Mouse (Mus musculus) lung, adult 2 months (tissue): Measurements from ENCODE around the gene Pex3.

Experiments
- CTCF ChIP-seq: fragments of 200-500 bp; IDR thresholded peaks from 2 replicates; pipeline ENCODE4 v1.5.1; 2011; ENCODE audit warnings: mild to moderate bottlenecking, low read length, control low read depth; ENCODE audit not compliant: insufficient read depth
- POLR2A ChIP-seq: fragments of 200-500 bp; IDR thresholded peaks from 2 replicates; pipeline ENCODE4 v1.6.1; 2011; ENCODE audit warnings: low read depth, mild to moderate bottlenecking, control low read depth, low read length, borderline replicate concordance; ENCODE audit errors: extremely low read depth

DNA sequence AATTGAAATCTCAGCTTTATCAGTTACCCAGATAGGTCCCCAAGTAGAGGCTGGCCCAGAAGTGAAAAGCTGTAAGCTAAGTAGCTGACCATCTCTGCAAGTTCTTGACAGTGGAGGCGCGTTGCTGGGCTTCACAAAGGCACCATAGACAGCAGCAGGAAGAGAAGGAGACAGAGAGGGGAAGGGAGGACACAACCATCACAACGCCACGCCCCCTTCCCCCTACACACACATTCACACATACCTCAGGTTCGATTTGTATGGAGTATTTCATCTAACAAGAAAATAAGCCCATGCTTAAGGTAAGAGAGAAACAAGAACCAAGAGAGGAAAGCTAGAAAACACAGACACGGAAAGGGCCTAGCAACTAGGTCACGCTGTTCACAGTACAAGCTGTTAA is 77.8 kb downstream of the Pex3 start:
- no peak for TF ChIP-seq POLR2A
- TF ChIP-seq CTCF, result no peak
